Mouse (Mus musculus) lung, postnatal 0 days (tissue): ENCODE data around the gene Actr2. TPM values are rescaled to one million over a fixed set of nuclear protein-coding genes. Genes with fewer than 3 reads are reported as not detected.
"Not testable (repeated sequence)": the region's sequence is repeated elsewhere in the genome, so short reads cannot be mapped to it uniquely, and the experiment has no call there.

Experiments
- ATAC-seq: fragments of 200-750 bp; cut with Nextera tagmentation; 2 replicates; pipeline ENCODE4 v1.8.0; 2017; ENCODE audit warnings: moderate library complexity
- DNase-seq: peaks from one replicate; pipeline ENCODE4 v3.0.0-alpha.2; 2016; ENCODE audit warnings: low spot score
- H3K27ac ChIP-seq: fragments of 300-500 bp; sonication (generic); 2 replicates; pipeline ENCODE4 v1.5.1; 2014; ENCODE audit warnings: antibody characterized with exemption, mild to moderate bottlenecking, low read length, mixed read lengths
- H3K27me3 ChIP-seq: fragments of 300-500 bp; sonication (generic); replicated peaks from 2 replicates; pipeline ENCODE4 v1.6.1; 2014; ENCODE audit warnings: low read length, mixed read lengths; ENCODE audit not compliant: insufficient read depth
- H3K36me3 ChIP-seq: fragments of 300-500 bp; sonication (generic); 2 replicates; pipeline ENCODE4 v1.6.1; 2014; ENCODE audit warnings: low read length, mixed read lengths; ENCODE audit not compliant: insufficient read depth
- H3K4me1 ChIP-seq: fragments of 300-500 bp; sonication (generic); 2 replicates; pipeline ENCODE4 v1.6.1; 2014; ENCODE audit warnings: antibody characterized with exemption, low read depth, low read length, mixed read lengths; ENCODE audit not compliant: insufficient read depth
- H3K4me2 ChIP-seq: fragments of 300-500 bp; sonication (generic); replicated peaks from 2 replicates; pipeline ENCODE4 v1.6.1; 2014; ENCODE audit warnings: low read depth, mild to moderate bottlenecking, low read length, moderate library complexity, mixed read lengths
- H3K4me3 ChIP-seq: fragments of 300-500 bp; sonication (generic); 2 replicates; pipeline ENCODE4 v1.5.1; 2014; ENCODE audit warnings: low read depth, low read length
- H3K9ac ChIP-seq: fragments of 300-500 bp; sonication (generic); replicated peaks from 2 replicates; pipeline ENCODE4 v1.6.1; 2014; ENCODE audit warnings: low read depth, mild to moderate bottlenecking
- H3K9me3 ChIP-seq: fragments of 300-500 bp; sonication (generic); 2 replicates; pipeline ENCODE4 v1.6.1; 2016; ENCODE audit warnings: low read length, mixed read lengths
- CTCF ChIP-seq: IDR thresholded peaks from 2 replicates; pipeline ENCODE4 v1.5.1; 2016; ENCODE audit warnings: antibody characterized with exemption, mild to moderate bottlenecking
- EP300 ChIP-seq: IDR thresholded peaks from 2 replicates; pipeline ENCODE4 v1.6.1; 2016; ENCODE audit warnings: antibody characterized with exemption, mild to moderate bottlenecking, control low read depth
- WGBS: fragments of 180-500 bp; shearing (Covaris S2); extraction: QIAGEN DNeasy Blood & Tissue Kit; methylation state at CpG from one replicate; pipeline ENCODE4 v1.1.7; 2014; 5-methylcytosine and 5-hydroxymethylcytosine counted together
- polyA plus RNA-seq: library from polyadenylated mRNA; unstranded; fragments of >200 nt; fragmentation: Nextera tagmentation; extraction: Ambion mirVana; gene quantifications from 2 replicates; pipeline ENCODE4 v1.2.1, GENCODE M21; 2015

Gene Actr2
- polyA plus RNA-seq, 1 experiment from 2014 or later = 93.1 TPM

DNA sequence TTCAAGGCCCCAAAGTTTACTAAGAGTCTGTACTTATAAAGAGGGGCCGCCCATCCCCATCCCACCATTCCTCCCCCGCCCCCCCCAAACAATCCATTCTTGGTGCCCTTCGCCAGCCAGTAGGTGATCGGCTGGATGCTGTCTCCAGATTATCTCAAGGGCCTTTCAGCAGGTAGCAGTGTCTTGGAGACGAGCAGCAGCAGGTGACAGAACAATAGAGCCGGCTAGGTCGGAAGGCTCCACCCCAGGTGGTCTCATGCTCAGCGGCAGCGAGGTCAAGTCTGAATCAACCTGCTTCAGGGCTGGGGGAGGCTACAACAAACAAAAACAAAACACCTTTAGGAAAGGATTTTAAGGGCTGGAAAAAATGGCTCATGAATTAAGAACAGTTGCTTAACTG is 32.7 kb upstream of the Actr2 start:
- H3K9ac ChIP-seq = no peak overlapping the region
- DNase-seq (no peak), ATAC-seq (no peak)
- no peak overlapping the region for H3K27ac ChIP-seq
- H3K4me2 ChIP-seq = no peak overlapping the region
- no peaks in the 10 kb centered on the region for H3K27me3 ChIP-seq
- no peaks in the 10 kb centered on the region for H3K36me3 ChIP-seq
- no peaks in the 10 kb centered on the region; the same call in 1 of the 2 replicates for H3K9me3 ChIP-seq
- H3K4me3 ChIP-seq = no peak overlapping the region
- H3K4me1 ChIP-seq = no peaks in the 10 kb centered on the region
- TF ChIP-seq CTCF (no peak), EP300 (no peak)
- 39% methylated on average over 9 of the region's 9 CpGs for WGBS

GRCm38 (mm10) chr11:20144536-20145263 is 32.0 kb upstream of the Actr2 start:
- H3K4me1 ChIP-seq = no peaks in the 10 kb centered on the region
- 77% methylated on average over 9 of the region's 9 CpGs for WGBS
- ATAC-seq = no peak
- H3K4me2 ChIP-seq = no peak overlapping the region
- no peak for DNase-seq
- H3K27ac ChIP-seq = no peak overlapping the region
- no peak overlapping the region for H3K4me3 ChIP-seq
- no peak overlapping the region for H3K9ac ChIP-seq
- TF ChIP-seq CTCF (no peak), EP300 (no peak)
- no peaks in the 10 kb centered on the region for H3K27me3 ChIP-seq
- no peaks in the 10 kb centered on the region for H3K9me3 ChIP-seq
- H3K36me3 ChIP-seq = no peaks in the 10 kb centered on the region

- not testable (repeated sequence) for H3K9me3 ChIP-seq, DNase-seq, H3K9ac ChIP-seq, H3K4me3 ChIP-seq, H3K4me1 ChIP-seq, H3K36me3 ChIP-seq, H3K27me3 ChIP-seq, H3K4me2 ChIP-seq, ATAC-seq, H3K27ac ChIP-seq
- WGBS = 93% methylated on average over 4 of the region's 4 CpGs
Measured at GRCm38 (mm10) chr11:20143687-20144086, 31.0 kb upstream of the Actr2 start.

- no peak overlapping the region for H3K4me2 ChIP-seq
- H3K4me1 ChIP-seq = no peaks in the 10 kb centered on the region
- H3K36me3 ChIP-seq = no peaks in the 10 kb centered on the region
- no peak overlapping the region for H3K9ac ChIP-seq
- H3K27ac ChIP-seq = no peak overlapping the region
- WGBS = 72% methylated on average over 5 of the region's 5 CpGs
- no peaks in the 10 kb centered on the region for H3K9me3 ChIP-seq
- TF ChIP-seq CTCF = no peak
- no peak for TF ChIP-seq EP300
- no peaks in the 10 kb centered on the region for H3K27me3 ChIP-seq
- no peak overlapping the region for H3K4me3 ChIP-seq
- ATAC-seq (no peak), DNase-seq (no peak)
Measured at GRCm38 (mm10) chr11:20142516-20142915, 29.8 kb upstream of the Actr2 start.

- Histone ChIP-seq H3K4me3 (no peak overlapping the region), H3K9ac (no peak overlapping the region), H3K4me2 (no peak overlapping the region), H3K4me1 (no peaks in the 10 kb centered on the region), H3K36me3 (no peaks in the 10 kb centered on the region), H3K9me3 (no peaks in the 10 kb centered on the region), H3K27me3 (no peaks in the 10 kb centered on the region), H3K27ac (no peak overlapping the region)
- DNase-seq = no peak
- WGBS = 83% methylated on average over 5 of the region's 5 CpGs
- ATAC-seq = no peak
- TF ChIP-seq EP300 (no peak), CTCF (no peak)
Measured at GRCm38 (mm10) chr11:20140286-20140685, 27.6 kb upstream of the Actr2 start.

DNA sequence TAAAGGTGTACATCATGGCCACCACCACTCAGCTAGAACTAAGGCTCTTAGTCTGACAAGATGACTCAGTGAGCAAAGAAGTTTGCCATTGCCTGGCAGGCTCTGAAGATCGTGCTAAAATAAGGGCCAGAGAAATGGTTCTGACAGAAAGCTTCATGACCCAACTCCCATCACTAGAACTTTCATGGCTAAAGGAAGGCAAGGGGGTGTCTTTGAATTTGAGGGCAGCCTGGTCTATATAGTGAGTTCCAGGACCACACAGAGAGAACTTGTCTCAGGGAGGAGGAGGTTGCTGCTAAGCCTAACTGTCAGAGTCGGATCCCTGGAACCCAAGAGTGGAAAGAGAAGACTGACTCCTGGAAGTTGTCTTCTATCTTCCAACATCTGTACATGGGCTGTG is 27.0 kb upstream of the Actr2 start:
- Histone ChIP-seq H3K9me3 (no peaks in the 10 kb centered on the region), H3K27ac (no peak overlapping the region), H3K4me3 (no peak overlapping the region), H3K4me2 (no peak overlapping the region), H3K4me1 (no peaks in the 10 kb centered on the region), H3K27me3 (no peaks in the 10 kb centered on the region), H3K36me3 (no peaks in the 10 kb centered on the region), H3K9ac (no peak overlapping the region)
- ATAC-seq (no peak), DNase-seq (no peak)
- WGBS = 96% methylated on average over 2 of the region's 2 CpGs
- TF ChIP-seq EP300 (no peak), CTCF (no peak)
